Mouse (Mus musculus) embryonic facial prominence, embryonic 13.5 days (tissue): Measurements from ENCODE around the gene Psmb8. TPM values are rescaled to one million over a fixed set of nuclear protein-coding genes. Genes with fewer than 3 reads are reported as not detected.

Source experiments
- ATAC-seq: fragments of 200-750 bp; cut with Nextera tagmentation; 2 replicates; pipeline ENCODE4 v1.8.0; 2017; ENCODE audit warnings: low read depth; ENCODE audit not compliant: insufficient number of reproducible peaks, insufficient read depth, low FRiP score, low TSS enrichment
- H3K27ac ChIP-seq: fragments of 300-500 bp; sonication (generic); 2 replicates; pipeline ENCODE4 v1.5.1; 2015; ENCODE audit warnings: moderate library complexity, mild to moderate bottlenecking, inconsistent platforms
- H3K27me3 ChIP-seq: fragments of 300-500 bp; sonication (generic); 2 replicates; pipeline ENCODE4 v1.6.1; 2015; ENCODE audit warnings: mild to moderate bottlenecking, inconsistent platforms
- H3K36me3 ChIP-seq: fragments of 300-500 bp; sonication (generic); 2 replicates; pipeline ENCODE4 v1.6.1; 2015; ENCODE audit warnings: mild to moderate bottlenecking, inconsistent platforms
- H3K4me1 ChIP-seq: fragments of 300-500 bp; sonication (generic); 2 replicates; pipeline ENCODE4 v1.6.1; 2015; ENCODE audit warnings: inconsistent platforms
- H3K4me2 ChIP-seq: fragments of 300-500 bp; sonication (generic); 2 replicates; pipeline ENCODE4 v1.6.1; 2015; ENCODE audit warnings: moderate library complexity, mild to moderate bottlenecking, inconsistent platforms
- H3K4me3 ChIP-seq: fragments of 300-500 bp; sonication (generic); 2 replicates; pipeline ENCODE4 v1.5.1; 2015; ENCODE audit warnings: mild to moderate bottlenecking, inconsistent platforms
- H3K9ac ChIP-seq: fragments of 300-500 bp; sonication (generic); 2 replicates; pipeline ENCODE4 v1.6.1; 2015; ENCODE audit warnings: mild to moderate bottlenecking, inconsistent platforms
- H3K9me3 ChIP-seq: fragments of 300-500 bp; sonication (generic); 2 replicates; pipeline ENCODE4 v1.6.1; 2016; ENCODE audit warnings: inconsistent platforms
- WGBS: fragments of 180-500 bp; shearing (Covaris S2); methylation state at CpG from one replicate; pipeline ENCODE4 v1.1.7; 2015; ENCODE audit warnings: mixed read lengths; 5-methylcytosine and 5-hydroxymethylcytosine counted together
- polyA plus RNA-seq: library from polyadenylated mRNA; unstranded; fragments of >200 nt; fragmentation: Nextera tagmentation; extraction: Ambion mirVana; gene quantifications from 2 replicates; pipeline ENCODE4 v1.2.1, GENCODE M21; 2015

Gene Psmb8
- polyA plus RNA-seq, 1 experiment from 2014 or later = 4.3 TPM

DNA sequence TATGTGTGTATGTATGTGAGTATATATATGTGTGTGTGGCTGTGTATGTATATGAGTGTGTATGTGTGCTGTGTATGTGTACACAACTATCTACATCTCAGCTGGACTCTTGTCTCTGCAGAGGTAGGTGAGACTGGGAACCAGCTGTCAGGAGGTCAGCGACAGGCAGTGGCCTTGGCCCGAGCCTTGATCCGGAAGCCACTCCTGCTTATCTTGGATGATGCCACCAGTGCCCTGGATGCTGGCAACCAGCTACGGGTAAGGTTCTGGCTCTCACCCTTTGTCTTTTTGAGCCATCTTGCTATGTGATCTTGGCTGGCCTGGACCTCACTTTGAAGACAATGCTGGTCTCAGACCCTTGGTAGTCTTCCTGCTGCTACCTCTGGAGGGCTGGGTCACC, 2.8 kb upstream of the Psmb8 start:
- Histone ChIP-seq H3K36me3 (no peaks in the 10 kb centered on the region), H3K9me3 (no peaks in the 10 kb centered on the region), H3K4me2 (no peak overlapping the region), H3K27ac (no peak overlapping the region), H3K9ac (no peak overlapping the region), H3K27me3 (peaks cover 96% of the 10 kb centered on the region), H3K4me1 (peaks cover 15% of the 10 kb centered on the region), H3K4me3 (no peak overlapping the region)
- WGBS = 79% methylated on average over 4 of the region's 4 CpGs
- ATAC-seq = no peak

DNA sequence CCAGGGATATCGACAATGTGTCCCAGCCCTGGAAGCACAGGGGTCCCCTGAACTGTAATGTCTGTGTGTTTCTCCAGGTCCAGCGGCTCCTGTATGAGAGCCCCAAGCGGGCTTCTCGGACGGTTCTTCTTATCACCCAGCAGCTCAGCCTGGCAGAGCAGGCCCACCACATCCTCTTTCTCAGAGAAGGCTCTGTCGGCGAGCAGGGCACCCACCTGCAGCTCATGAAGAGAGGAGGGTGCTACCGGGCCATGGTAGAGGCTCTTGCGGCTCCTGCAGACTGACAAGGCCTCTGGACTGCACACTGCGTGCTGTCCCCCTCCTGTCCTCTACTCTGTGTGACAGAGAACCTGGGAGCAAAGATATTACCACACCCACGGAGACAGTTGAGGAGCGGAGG, 1.0 kb upstream of the Psmb8 start:
- no peak for ATAC-seq
- Histone ChIP-seq H3K4me1 (peaks cover 15% of the 10 kb centered on the region), H3K9me3 (no peaks in the 10 kb centered on the region), H3K4me2 (no peak overlapping the region), H3K27ac (no peak overlapping the region), H3K4me3 (no peak overlapping the region), H3K36me3 (no peaks in the 10 kb centered on the region), H3K9ac (no peak overlapping the region), H3K27me3 (peaks cover 98% of the 10 kb centered on the region)
- 34% methylated on average over 12 of the region's 12 CpGs for WGBS

GRCm38 (mm10) chr17:34197904-34198520, 491 bp downstream of the Psmb8 start:
- Histone ChIP-seq H3K4me3 (peak overlapping the region; percentile 45), H3K9ac (peak overlapping the region; percentile 47; the same call in 1 of the 2 replicates), H3K4me2 (peak overlapping the region; percentile 73), H3K9me3 (no peaks in the 10 kb centered on the region), H3K4me1 (peaks cover 15% of the 10 kb centered on the region), H3K27me3 (peaks cover 92% of the 10 kb centered on the region), H3K27ac (no peak overlapping the region), H3K36me3 (no peaks in the 10 kb centered on the region)
- no peak for ATAC-seq
- 2% methylated on average over 32 of the region's 32 CpGs for WGBS

DNA sequence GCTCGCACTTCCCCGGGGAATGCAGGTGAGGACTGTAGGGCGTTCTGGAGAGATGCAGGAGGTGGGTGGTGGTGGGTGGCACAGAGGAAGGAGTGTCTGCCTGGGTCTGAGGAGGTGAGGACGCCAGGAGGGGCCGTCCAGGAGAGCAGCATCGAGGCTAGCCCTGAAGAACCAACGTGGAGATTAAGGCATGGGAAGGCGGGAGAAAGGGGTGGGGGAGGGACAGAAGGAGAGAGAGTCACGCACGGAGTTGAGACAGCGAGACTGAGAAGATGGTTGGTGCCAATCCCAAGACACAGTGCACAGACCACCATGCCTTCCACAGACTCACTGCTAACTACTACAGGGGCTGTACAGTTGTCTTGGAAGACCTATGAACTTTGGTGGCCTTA, 996 bp downstream of the Psmb8 start:
- peaks cover 92% of the 10 kb centered on the region for H3K27me3 ChIP-seq
- H3K4me2 ChIP-seq = peak overlapping the region; percentile 73
- ATAC-seq = no peak
- H3K9ac ChIP-seq = peak overlapping the region; percentile 47; the same call in 1 of the 2 replicates
- H3K4me3 ChIP-seq = peak overlapping the region; percentile 45
- no peaks in the 10 kb centered on the region for H3K36me3 ChIP-seq
- no peak overlapping the region for H3K27ac ChIP-seq
- H3K9me3 ChIP-seq = no peaks in the 10 kb centered on the region
- peaks cover 15% of the 10 kb centered on the region for H3K4me1 ChIP-seq
- WGBS = 10% methylated on average over 11 of the region's 11 CpGs

- 61% methylated on average over 12 of the region's 12 CpGs for WGBS
- no peak for ATAC-seq
- Histone ChIP-seq H3K27me3 (peaks cover 90% of the 10 kb centered on the region), H3K4me2 (no peak overlapping the region), H3K9me3 (no peaks in the 10 kb centered on the region), H3K36me3 (no peaks in the 10 kb centered on the region), H3K4me1 (peaks cover 15% of the 10 kb centered on the region), H3K4me3 (no peak overlapping the region), H3K9ac (no peak overlapping the region), H3K27ac (no peak overlapping the region)
Observed at GRCm38 (mm10) chr17:34199050-34199619, 1.6 kb downstream of the Psmb8 start.

DNA sequence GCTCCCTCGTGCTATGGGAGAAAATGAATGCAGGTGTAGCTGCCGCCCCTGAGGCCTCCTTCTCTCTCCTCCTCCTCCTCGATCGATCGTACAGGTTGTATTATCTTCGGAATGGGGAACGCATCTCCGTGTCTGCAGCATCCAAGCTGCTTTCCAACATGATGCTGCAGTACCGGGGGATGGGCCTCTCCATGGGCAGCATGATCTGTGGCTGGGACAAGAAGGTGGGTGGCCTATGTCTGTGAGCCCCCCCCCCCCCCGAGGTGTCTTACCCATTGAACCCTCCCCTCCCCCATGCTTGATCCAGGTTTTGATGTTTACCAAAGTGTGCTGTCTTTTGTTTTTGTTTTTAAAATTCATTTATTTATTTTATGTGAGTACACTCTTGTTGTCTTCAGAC, 2.5 kb downstream of the Psmb8 start:
- Histone ChIP-seq H3K9ac (no peak overlapping the region), H3K4me2 (no peak overlapping the region), H3K9me3 (no peaks in the 10 kb centered on the region), H3K27me3 (peaks cover 88% of the 10 kb centered on the region), H3K27ac (no peak overlapping the region), H3K4me1 (peaks cover 19% of the 10 kb centered on the region), H3K4me3 (no peak overlapping the region), H3K36me3 (no peaks in the 10 kb centered on the region)
- ATAC-seq = no peak
- 80% methylated on average over 10 of the region's 10 CpGs for WGBS

- H3K36me3 ChIP-seq = no peaks in the 10 kb centered on the region
- no peaks in the 10 kb centered on the region for H3K9me3 ChIP-seq
- H3K4me1 ChIP-seq = peaks cover 25% of the 10 kb centered on the region
- 88% methylated on average over 16 of the region's 16 CpGs for WGBS
- no peak overlapping the region for H3K27ac ChIP-seq
- H3K27me3 ChIP-seq = peaks cover 88% of the 10 kb centered on the region
- ATAC-seq = no peak
- H3K4me2 ChIP-seq = no peak overlapping the region
- H3K4me3 ChIP-seq = no peak overlapping the region
- no peak overlapping the region for H3K9ac ChIP-seq
Observed at GRCm38 (mm10) chr17:34200772-34201505, 3.4 kb downstream of the Psmb8 start.

- 65% methylated on average over 7 of the region's 7 CpGs for WGBS
- H3K36me3 ChIP-seq = no peaks in the 10 kb centered on the region
- no peak overlapping the region for H3K4me2 ChIP-seq
- ATAC-seq = no peak
- H3K4me3 ChIP-seq = no peak overlapping the region
- no peak overlapping the region for H3K9ac ChIP-seq
- no peaks in the 10 kb centered on the region for H3K9me3 ChIP-seq
- no peak overlapping the region for H3K27ac ChIP-seq
- H3K27me3 ChIP-seq = peaks cover 88% of the 10 kb centered on the region
- H3K4me1 ChIP-seq = peaks cover 25% of the 10 kb centered on the region
Observed at GRCm38 (mm10) chr17:34201506-34202055, 4.1 kb downstream of the Psmb8 start.

GRCm38 (mm10) chr17:34202760-34203442, 5.4 kb downstream of the Psmb8 start:
- H3K4me3 ChIP-seq = no peak overlapping the region
- 73% methylated on average over 4 of the region's 4 CpGs for WGBS
- H3K9ac ChIP-seq = no peak overlapping the region
- H3K4me2 ChIP-seq = no peak overlapping the region
- no peak for ATAC-seq
- no peaks in the 10 kb centered on the region for H3K36me3 ChIP-seq
- peaks cover 83% of the 10 kb centered on the region for H3K27me3 ChIP-seq
- no peak overlapping the region for H3K27ac ChIP-seq
- no peaks in the 10 kb centered on the region for H3K9me3 ChIP-seq
- H3K4me1 ChIP-seq = peaks cover 17% of the 10 kb centered on the region

DNA sequence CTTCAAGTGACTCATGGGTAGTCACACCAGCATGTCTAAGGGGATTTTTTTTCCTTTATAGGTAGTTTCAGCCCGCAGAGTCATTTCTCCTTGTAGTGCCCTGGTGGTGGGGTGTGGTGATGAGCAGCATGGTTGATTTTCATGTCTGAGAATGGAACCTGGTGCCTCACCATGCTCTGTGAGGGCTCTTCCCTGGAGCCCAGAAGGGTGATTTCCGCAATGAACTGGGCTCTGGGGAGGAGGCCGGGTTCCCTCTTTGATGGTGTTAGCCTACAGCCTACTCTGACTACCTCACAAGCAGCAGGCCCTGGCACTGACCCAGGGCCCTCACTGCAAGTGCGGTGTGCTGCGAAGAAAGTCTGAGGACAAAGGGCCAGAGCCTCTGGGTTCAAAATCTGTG, 5.9 kb downstream of the Psmb8 start, which contains the start of gene Tap2:
Gene Tap2 (plus strand): TSS at position 84 of the 400 bp plus-strand sequence.
- 70% methylated on average over 5 of the region's 5 CpGs for WGBS
- H3K27ac ChIP-seq = no peak within 1 kb of the TSS
- peaks cover 12% of the 10 kb centered on the region for H3K4me1 ChIP-seq
- H3K9ac ChIP-seq = peak within 1 kb of the TSS; percentile 76
- no peaks in the 10 kb centered on the region for H3K36me3 ChIP-seq
- H3K27me3 ChIP-seq = peaks cover 83% of the 10 kb centered on the region
- H3K9me3 ChIP-seq = no peaks in the 10 kb centered on the region
- peak within 1 kb of the TSS; percentile 87 for H3K4me2 ChIP-seq
- no peak for ATAC-seq
- peak within 1 kb of the TSS; percentile 70 for H3K4me3 ChIP-seq

- Histone ChIP-seq H3K4me2 (peak overlapping the region; percentile 87), H3K4me1 (peaks cover 10% of the 10 kb centered on the region), H3K27me3 (peaks cover 83% of the 10 kb centered on the region), H3K9ac (peak overlapping the region; percentile 76), H3K36me3 (no peaks in the 10 kb centered on the region), H3K9me3 (no peaks in the 10 kb centered on the region), H3K4me3 (peak overlapping the region; percentile 70), H3K27ac (no peak overlapping the region)
- under 1% methylated on average over 44 of the region's 44 CpGs for WGBS
- 0 out of 2 replicates have a peak, but pooled peaks have one; percentile 38 for ATAC-seq
Observed at GRCm38 (mm10) chr17:34204303-34205010, 6.9 kb downstream of the Psmb8 start.
